Mouse (Mus musculus) T-cell, adult 2 months (primary cell): Measurements from ENCODE around the gene Brox.

Experiments used
- DNase-seq: peaks from one replicate; pipeline ENCODE4 v3.0.0; 2022; ENCODE audit warnings: low spot score

Gene Brox

GRCm38 (mm10) chr1:183272867-183273818, 23.9 kb downstream of the Brox start:
- DNase-seq, result peak; percentile 9

GRCm38 (mm10) chr1:183267666-183268065, 29.4 kb downstream of the Brox start:
- no peak for DNase-seq

GRCm38 (mm10) chr1:183265921-183266467, 31.1 kb downstream of the Brox start:
- peak; percentile 65 for DNase-seq

- peak; percentile 7 for DNase-seq
These were observed 32.7 kb downstream of the Brox start for GRCm38 (mm10) chr1:183264145-183265008.

- DNase-seq, result no peak
These were observed 44.5 kb downstream of the Brox start for GRCm38 (mm10) chr1:183252574-183252973.

GRCm38 (mm10) chr1:183251818-183252217, 45.3 kb downstream of the Brox start:
- no peak for DNase-seq

GRCm38 (mm10) chr1:183250612-183251011, 46.5 kb downstream of the Brox start:
- DNase-seq, result no peak

- no peak for DNase-seq
These were observed 48.9 kb downstream of the Brox start for GRCm38 (mm10) chr1:183248144-183248543.

- no peak for DNase-seq
These were observed 53.8 kb downstream of the Brox start for GRCm38 (mm10) chr1:183243293-183243692.

GRCm38 (mm10) chr1:183237901-183238300, 59.2 kb downstream of the Brox start:
- DNase-seq, result peak; percentile 27

- no peak for DNase-seq
These were observed 60.6 kb downstream of the Brox start for GRCm38 (mm10) chr1:183236460-183236859.

- no peak for DNase-seq
These were observed 63.3 kb downstream of the Brox start for GRCm38 (mm10) chr1:183233679-183234174.

- DNase-seq, result no peak
These were observed 63.9 kb downstream of the Brox start for GRCm38 (mm10) chr1:183232985-183233678.

GRCm38 (mm10) chr1:183227469-183227868, 69.6 kb downstream of the Brox start:
- DNase-seq, result no peak
